Mouse (Mus musculus): Measurements from ENCODE around the gene Fam83e. TPM values are rescaled to one million over a fixed set of nuclear protein-coding genes. Genes with fewer than 3 reads are reported as not detected.

Gene Fam83e
- total RNA-seq, 2 experiments from 2014 or later: 0.10 TPM; not detected in 1

DNA sequence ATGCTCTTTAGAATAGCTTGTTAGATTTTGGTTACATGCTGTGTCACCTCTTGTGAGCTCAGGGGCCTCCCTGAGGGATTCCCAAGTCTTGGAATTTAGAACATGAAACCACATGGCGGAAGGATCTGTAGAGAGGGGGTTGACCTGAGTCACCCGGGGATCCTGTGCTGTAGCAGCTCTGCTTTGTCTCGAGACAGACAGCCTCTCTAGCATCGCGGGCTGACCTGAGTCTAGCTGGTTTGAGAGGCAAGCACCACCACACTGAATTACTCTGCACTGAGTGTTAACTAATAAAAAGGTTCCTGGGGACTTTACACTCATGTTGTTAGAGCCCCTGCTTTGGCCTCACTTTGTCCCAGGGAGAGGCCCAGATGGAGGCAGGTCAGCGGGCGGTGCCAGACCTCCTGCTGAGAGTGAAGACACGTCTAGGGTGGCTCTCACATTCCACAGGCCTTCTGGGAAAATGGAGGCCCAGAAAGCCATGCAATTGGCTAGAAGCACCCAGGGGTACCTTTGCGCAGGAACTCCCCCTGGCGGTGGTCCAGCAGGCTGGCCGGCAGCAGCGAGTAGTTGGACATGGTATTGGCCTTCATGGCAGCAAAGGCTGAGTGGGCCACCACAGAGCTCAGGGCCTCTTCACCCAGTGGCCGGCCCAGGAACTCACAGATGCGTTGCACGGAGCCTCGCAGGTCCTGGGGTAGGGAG lies 9.9 kb downstream of the Fam83e start:
- intact Hi-C loops (cut with DNase I): loop anchor here (5.0 kb wide), 1 partner anchor 206 kb away; no protein-coding TSS in a partner anchor
- no peak for DNase-seq

DNA sequence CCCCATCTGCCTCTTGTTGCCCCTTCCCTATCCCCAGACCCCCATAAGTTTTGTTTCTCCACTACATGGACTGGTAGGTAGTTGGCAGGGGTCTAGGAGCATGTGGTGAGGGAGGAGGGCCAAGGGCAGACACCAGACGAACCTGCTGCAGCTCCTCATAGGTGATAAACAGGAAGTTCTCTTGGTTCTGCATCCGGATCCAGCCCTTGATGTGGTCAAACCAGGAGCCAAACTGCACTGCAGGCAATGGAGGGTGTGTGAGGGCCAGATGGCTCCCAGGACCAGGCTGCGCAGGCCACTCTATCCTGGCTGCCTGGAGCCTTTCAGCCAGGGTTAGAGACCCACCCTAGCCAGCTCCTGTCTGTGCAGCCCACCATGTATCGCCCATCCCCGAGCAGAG lies 12.5 kb downstream of the Fam83e start:
- DNase-seq: no peak
- intact Hi-C loops (cut with DNase I): loop anchor here (5.0 kb wide), 1 partner anchor 204 kb away; no protein-coding TSS in a partner anchor

DNA sequence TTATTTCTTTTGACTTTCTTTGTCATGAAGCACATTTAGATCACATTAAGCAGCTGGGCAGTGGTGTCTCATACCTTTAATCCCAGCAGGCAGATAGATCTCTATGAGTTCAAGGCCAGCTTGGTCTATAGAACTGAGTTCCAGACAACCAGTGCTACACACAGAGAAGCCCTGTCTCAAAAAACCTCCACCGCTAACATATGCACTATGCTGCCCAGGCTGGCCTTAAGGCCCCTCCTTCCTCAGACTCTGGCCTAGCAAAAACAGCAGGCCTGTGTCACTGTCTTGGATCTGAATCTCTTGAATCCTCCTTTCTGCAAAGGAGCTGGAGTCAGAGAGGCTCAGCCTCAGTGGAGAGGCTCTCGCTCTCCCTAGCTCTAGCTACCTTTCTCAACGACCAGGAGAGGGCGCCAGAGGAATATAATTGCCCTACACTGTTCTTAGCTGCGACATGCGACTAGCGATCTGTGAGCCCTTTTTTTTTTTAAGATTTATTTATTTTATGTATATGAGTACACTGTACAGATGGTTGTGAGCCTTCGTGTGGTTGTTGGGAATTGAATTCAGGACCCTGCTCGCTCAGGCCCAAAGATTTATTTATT lies 18.3 kb downstream of the Fam83e start:
- DNase-seq: peak in 1 of 2 experiments; percentile 73
- intact Hi-C loops (cut with DNase I): loop anchor here (1.0 kb wide), 1 partner anchor 61 kb away; no protein-coding TSS in a partner anchor

DNA sequence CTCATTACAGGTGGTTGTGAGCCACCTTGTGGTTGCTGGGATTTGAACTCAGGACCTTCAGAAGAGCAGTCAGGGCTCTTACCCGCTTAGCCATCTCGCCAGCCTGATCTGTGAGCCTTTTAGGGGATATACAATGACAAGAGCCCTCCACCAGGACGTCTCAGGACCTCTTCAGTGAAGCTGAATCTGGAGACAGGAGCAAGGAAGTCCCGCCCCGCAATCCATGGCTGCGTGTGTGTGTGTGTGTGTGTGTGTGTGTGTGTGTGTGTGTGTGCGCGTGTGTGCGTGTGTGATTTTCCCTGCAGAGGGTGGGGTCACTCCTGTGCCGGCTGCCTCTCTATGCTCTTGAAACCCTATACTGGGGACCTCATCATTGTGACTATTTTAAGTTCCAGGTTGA lies 18.8 kb downstream of the Fam83e start:
- intact Hi-C loops (cut with DNase I): loop anchor here (1.0 kb wide), 1 partner anchor 60 kb away; no protein-coding TSS in a partner anchor
- DNase-seq: no peak

DNA sequence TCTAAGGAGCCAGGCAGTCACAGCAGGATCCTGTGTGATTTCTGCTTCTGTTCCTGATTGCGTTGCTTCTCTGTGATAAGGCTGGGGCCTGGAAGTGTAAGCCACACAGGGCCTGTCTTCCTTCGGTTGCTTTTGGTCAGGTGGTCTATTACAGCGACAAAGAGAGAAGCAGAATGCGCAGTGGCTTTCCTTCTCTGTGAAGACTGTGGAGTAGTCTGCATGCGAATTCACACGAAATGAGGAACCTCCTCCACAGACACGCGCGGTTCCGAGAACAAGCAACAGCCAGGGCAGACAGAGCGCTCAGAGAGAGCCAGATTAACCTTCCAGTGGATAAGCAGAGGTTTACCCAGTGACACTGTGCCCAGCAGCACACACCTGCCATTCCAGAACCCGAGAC lies 20.3 kb downstream of the Fam83e start:
- intact Hi-C loops (cut with DNase I): no loop called here

DNA sequence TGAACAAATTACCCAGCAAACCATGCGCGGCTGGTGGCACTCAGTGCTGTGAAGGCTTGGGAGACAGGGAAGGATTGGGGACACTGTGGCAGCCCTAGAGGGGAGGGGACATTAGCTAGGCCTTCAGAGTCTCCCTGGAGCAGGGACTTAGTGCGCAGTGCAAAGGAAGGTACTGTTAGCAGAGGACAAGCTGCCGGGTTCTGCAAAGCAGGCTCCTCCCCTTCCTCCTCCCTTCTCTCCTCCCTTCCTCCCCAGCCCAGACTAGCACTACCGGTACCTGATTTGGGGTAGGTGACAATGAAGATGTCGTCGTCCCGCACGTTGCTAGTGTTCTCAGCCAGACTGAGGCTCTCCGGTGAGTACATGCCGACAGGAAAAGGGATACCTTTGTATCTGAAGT lies 20.8 kb downstream of the Fam83e start:
- no peak for DNase-seq
- intact Hi-C loops (cut with DNase I): no loop called here

More for the DNA sequence above, 20.3 kb downstream of the Fam83e start:
- no peak for DNase-seq

DNA sequence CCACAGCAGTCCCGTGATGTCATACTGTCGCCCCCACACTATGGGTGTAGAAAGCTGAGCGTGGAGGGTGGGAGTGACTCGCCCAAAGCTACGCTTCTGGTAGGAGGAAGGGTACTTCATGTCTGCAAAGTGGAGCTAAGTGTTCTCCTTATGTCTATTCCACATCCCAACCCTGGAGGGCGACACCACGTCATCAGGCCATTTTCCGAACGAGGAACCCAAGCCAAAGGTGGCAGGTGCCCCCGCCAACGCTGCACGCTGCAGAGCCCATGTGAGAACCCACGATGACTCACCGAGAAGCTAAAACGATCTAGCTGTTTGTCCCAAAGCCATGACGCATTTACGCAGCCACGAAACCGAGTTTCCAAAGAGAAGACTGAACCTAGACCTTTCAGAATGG lies 21.3 kb downstream of the Fam83e start:
- intact Hi-C loops (cut with DNase I): no loop called here
- DNase-seq: no peak

DNA sequence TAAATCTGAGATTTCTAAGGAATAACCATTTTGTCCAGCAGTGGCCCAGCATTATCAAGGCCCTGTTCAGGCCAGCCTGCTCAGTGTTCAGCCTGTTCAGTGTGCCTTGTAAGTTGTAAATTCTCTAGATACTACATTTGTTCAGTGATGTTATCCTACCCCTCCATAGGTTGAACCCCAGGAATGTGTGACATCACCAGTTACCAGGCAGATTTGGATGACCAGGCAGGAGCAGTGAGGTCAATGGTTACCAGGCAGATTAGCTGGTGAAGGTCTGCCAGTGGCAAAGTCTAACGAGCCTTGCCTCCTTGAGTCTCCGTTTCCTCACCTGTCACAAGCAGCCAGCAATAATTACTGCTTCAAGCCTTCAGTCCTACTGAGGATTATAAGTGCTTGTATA lies 23.4 kb downstream of the Fam83e start:
- DNase-seq: no peak
- intact Hi-C loops (cut with DNase I): no loop called here

DNA sequence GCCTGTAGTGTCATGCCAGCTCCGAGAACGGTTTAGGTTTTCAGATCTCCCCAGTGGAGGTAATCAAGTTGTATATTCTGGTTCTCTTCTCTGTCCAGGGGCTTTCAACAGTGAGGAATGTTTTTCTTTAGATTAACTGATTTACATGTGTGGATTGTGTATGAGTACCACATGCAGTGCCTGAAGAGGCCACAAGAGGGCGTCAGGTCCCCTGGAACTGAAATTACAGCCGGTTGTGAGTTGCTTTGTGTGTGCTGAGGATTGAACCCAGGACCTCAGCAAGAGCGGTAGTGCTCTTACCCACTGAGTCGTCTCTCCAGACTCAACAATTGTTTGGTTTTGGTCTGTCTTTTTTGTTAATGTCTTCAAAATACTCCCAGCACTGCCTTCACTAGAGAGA lies 25.5 kb downstream of the Fam83e start:
- DNase-seq: no peak
- intact Hi-C loops (cut with DNase I): no loop called here

DNA sequence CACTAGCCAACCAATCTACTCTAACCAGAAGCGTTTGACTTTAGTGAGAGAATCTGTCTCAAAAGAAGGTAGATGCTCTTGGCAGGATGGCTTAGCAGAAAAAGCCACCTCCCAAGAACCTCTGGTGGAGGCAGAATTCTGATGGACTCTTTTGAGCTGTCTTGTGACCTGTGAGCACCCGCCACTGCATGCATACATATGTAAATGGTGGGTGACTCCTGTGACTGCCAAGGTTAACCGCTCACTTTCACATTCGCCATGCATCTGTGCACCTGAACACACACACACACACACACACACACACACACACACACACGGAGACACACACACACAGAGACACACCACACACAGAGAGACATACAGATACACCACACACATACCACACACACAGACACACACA lies 26.4 kb downstream of the Fam83e start:
- intact Hi-C loops (cut with DNase I): no loop called here
- DNase-seq: no peak

DNA sequence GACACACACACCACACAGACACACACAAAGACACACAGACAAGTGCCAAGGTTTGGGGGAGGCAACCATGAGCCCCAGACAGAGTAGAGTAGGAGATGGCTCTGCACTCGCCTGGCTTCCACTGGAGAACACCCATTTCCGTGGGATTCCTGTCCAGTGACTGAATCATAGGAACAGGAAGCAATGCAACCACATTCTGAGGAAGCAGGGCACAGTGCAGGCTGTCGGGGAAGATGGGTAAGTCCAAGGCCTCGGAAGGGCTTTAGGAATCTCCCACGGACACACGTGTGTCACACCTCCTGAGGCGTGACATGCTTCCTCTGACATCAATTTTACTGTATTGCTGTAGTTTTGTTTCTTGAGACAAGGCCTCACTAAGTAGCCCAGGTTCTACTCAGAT lies 27.1 kb downstream of the Fam83e start:
- DNase-seq: no peak
- intact Hi-C loops (cut with DNase I): no loop called here

DNA sequence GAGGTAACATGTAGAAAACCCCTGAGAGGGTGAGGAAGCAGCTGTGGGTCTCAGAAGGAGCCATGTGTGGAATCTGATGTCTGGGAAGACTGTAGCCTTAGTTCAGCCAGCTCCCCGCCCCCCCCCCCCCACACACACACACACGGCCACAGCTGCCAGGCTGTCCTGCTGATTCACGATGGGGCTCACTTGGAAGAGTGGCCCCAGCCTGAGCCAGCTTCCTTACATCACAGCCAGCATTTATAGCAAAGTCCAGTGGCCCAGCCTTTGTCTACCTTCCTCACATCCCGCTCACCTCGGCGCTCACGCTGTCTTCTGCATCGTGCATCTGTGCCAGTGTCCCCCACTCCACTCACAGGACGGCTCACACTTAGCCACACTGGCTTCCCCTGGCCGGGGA lies 28.4 kb downstream of the Fam83e start:
- intact Hi-C loops (cut with DNase I): no loop called here

DNA sequence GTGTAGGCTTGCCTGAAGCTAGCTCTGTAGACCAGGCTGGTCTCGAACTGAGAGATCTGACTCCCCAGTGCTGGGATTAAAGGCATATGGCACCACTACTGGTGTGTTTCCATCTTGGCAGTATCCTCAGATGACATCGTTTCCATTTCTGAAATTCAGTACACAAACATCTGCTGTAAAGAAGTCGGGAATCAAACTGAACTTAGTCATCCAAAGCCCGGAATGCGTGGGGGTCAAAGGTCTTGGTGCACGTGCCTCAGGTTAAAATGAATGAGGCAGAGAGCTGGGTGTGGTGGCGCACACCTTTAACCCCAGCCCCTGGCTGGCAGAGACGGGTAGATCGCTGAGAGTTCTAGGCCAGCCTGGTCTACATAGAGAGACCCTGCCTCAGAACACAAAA lies 29.1 kb downstream of the Fam83e start:
- DNase-seq: no peak
- intact Hi-C loops (cut with DNase I): no loop called here

More for the DNA sequence above, 28.4 kb downstream of the Fam83e start:
- no peak for DNase-seq

DNA sequence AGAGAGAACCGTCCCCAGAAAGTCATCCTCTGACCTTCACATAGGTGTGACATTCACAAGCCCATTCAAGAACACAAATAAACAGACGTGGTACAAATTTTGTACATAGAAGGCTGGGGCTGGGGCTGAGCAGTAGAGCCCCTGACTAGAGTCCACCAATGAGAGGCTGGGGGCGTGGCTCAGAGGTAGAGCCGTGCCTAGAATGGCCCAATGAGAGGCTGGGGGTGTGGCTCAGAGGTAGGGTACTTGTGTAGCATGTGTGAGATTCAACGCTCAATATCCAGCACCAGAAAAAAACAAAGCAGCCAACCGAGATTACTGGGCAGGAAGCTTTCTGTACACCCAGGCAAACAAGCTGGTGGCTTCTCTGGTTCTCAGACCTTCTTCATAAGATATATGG lies 34.7 kb downstream of the Fam83e start:
- intact Hi-C loops (cut with DNase I): loop anchor here (5.0 kb wide), 1 partner anchor 37 kb away; no protein-coding TSS in a partner anchor
- DNase-seq: no peak

DNA sequence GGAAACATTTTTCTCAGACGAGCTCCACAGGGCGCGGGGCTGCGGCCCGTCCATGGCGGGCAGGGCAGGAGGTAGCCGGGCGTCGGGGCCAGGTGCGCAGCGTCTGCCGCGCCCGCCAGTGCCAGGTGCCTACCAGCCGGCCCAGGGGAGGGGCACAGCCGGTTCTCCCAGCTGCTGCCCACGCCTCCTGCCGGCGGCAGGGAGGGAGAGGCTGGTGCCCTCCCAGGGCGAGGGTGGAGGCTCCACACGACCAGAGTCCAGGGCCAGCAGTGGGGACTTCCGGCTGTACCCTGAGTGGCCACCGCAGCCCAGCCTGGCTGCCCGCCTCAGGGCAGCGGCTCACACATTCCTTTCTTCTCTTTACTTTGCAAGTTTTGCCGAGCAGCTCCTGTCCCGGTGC lies 38.4 kb downstream of the Fam83e start:
- intact Hi-C loops (cut with DNase I): loop anchor here (5.0 kb wide), 1 partner anchor 33 kb away; no protein-coding TSS in a partner anchor
- DNase-seq: no peak

DNA sequence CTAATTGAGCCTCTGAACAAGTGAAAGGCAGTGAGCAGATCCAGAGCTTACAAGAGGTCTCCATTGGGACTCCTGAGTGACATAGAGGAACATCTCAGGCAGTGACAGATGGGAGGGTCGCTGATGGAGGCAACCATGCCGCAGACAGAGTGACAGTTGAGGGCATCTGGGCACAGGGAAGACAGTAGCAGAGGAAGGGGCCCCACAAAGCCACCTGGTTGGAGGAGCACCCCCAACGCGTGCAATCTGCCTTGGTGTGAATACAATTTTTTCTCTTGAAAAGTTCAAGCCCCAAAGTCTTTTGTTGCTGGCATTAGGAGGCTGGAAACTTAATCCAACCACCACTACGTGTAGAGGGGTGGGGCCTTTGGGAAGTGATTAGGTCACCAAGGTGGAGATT lies 39.1 kb downstream of the Fam83e start:
- no peak for DNase-seq
- intact Hi-C loops (cut with DNase I): loop anchor here (10.0 kb wide), 1 partner anchor 225 kb away; no protein-coding TSS in a partner anchor

DNA sequence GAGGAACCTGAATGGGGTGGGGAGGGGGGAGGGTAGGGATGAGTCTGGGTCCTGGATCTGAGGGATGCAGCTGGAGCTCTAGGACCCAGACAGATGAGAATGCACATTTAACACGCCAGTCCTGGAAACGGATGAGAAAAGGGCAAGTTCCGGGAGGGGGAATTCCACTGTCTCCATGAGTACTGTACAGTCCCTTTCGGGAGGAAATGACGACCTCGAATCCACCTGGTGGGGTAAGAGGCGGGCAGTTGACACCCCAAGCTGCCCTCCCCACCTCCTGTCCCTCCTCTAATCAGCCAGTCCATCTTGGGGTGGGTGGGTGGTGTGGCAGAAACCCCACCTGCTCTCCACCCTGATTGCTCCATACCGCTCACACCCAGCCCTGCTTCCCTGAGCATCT lies 45.0 kb downstream of the Fam83e start:
- no peak for DNase-seq
- intact Hi-C loops (cut with DNase I): loop anchor here (10.0 kb wide), 1 partner anchor 219 kb away; no protein-coding TSS in a partner anchor

DNA sequence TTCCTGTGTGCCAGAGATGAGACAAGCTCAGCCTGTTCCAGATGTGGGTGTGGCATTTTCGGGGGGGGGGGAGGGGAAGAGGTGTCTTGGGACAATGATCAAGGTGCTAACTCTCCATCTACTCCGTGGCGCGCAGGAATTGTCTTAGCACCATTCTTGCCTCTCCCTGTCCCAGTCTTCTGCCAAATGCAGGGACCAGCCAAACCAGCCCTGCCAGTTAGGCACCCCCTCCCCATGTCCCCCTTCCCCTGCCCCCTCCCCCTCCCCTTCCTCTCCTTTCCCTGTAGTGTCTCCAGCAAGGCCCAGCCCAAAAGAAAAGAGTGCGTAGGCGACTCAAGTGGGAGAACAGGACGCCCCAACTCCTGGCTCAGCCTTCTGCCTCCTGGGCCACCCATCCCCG lies 45.8 kb downstream of the Fam83e start:
- DNase-seq: no peak
- intact Hi-C loops (cut with DNase I): loop anchor here (10.0 kb wide), 1 partner anchor 218 kb away; no protein-coding TSS in a partner anchor

DNA sequence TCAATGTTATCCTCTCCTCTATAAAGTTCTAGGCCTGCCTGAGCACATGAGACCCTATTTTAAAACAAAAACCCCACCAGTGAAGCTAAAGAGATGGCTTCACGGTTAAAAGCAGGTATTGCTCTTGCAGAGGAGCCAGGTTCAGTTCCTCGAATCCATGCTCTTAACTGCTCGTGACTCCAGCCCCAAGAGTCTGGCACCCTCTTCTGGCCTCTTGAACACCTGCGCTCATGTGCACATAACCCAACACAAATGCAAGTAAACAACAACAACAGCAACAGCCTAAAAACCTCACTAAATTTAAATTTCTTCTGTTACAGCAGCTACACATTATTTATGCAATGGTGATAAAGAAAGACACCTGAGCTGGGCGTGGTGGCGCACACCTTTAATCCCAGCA lies 46.5 kb downstream of the Fam83e start:
- DNase-seq: no peak
- intact Hi-C loops (cut with DNase I): loop anchor here (10.0 kb wide), 1 partner anchor 217 kb away; no protein-coding TSS in a partner anchor

DNA sequence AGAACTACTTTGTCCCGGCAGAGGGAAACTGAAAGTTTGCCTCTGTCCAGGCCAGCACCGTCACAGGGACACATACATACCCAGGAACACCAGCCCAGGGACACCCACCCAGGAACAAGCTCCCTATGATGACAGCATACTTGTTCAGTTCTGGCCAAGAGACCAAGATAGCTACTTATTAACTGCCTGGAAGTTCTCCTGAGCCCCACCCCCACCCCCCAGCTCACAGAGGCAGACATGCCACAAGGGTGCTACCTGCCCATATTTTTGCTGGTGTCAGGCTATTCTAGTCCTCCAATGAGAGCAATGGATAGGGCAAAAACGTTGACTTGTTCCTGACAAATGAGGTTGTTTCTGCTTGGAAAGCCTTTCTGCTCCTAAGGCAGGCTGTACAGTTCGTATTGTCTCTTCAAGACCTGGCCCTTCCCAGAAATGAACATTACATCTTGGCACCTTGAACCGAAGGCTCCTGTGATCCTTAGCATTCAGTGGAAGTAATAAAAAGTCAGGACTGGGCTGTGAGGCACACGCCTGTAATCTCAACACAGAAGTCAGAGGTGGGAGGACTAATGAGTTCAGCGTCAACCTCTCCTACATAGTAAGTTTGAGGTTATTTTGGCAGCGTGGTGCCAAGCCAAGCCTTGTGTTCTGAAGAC lies 49.5 kb downstream of the Fam83e start:
- no peak for DNase-seq
- intact Hi-C loops (cut with DNase I): no loop called here

DNA sequence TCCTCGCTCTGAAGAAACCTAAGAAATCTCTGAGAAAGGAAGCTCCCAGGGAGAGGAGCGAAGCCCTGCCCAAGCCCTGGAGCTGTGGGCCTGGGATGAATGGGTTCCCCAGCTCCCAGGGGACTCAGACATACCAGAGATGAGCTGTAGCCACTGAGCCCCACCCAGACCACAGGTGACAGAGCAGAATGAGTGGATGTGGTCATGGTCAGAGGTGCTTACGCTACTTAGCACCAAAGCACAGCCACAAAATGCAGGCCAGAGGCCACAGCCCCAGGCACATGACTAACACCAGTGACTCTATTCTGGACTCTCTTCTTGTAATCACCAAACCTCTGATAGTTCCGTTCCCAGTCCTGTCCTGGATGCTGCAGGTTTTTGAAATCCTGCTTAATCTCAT lies 50.1 kb downstream of the Fam83e start:
- intact Hi-C loops (cut with DNase I): no loop called here
- no peak for DNase-seq

Data from gastrocnemius, postnatal 36 days (tissue).